Mouse (Mus musculus) embryonic facial prominence, embryonic 10.5 days (tissue): ENCODE results near the gene Cped1. TPM values are rescaled to one million over a fixed set of nuclear protein-coding genes. Genes with fewer than 3 reads are reported as not detected.
A peak's percentile ranks its signal among the peaks of the same experiment; 100 is the strongest.

Experiments used
- DNase-seq: peaks from one replicate; pipeline ENCODE4 v3.0.0-alpha.2; 2017; ENCODE audit warnings: low spot score
- H3K27ac ChIP-seq: fragments of 300-500 bp; sonication (generic); replicated peaks from 2 replicates; pipeline ENCODE4 v1.5.1; 2016; ENCODE audit warnings: mild to moderate bottlenecking
- H3K27me3 ChIP-seq: fragments of 300-500 bp; sonication (generic); replicated peaks from 2 replicates; pipeline ENCODE4 v1.6.1; 2016; ENCODE audit warnings: low read depth, mild to moderate bottlenecking; ENCODE audit not compliant: poor library complexity, severe bottlenecking
- H3K36me3 ChIP-seq: fragments of 300-500 bp; sonication (generic); replicated peaks from 2 replicates; pipeline ENCODE4 v1.6.1; 2016; ENCODE audit warnings: mild to moderate bottlenecking, moderate library complexity
- H3K4me1 ChIP-seq: fragments of 300-500 bp; sonication (generic); 2 replicates; pipeline ENCODE4 v1.6.1; 2016
- H3K4me3 ChIP-seq: fragments of 300-500 bp; sonication (generic); 2 replicates; pipeline ENCODE4 v1.5.1; 2016; ENCODE audit warnings: mild to moderate bottlenecking, moderate library complexity
- H3K9me3 ChIP-seq: fragments of 300-500 bp; sonication (generic); 2 replicates; pipeline ENCODE4 v1.6.1; 2016; ENCODE audit warnings: mild to moderate bottlenecking
- WGBS: fragments of 180-500 bp; shearing (Covaris S2); methylation state at CpG from one replicate; pipeline ENCODE4 v1.1.7; 2016; 5-methylcytosine and 5-hydroxymethylcytosine counted together
- polyA plus RNA-seq: library from polyadenylated mRNA; unstranded; fragments of >200 nt; fragmentation: Nextera tagmentation; extraction: Ambion mirVana; gene quantifications from 2 replicates; pipeline ENCODE4 v1.2.1, GENCODE M21; 2016

The Cped1 gene
- polyA plus RNA-seq, 1 experiment from 2014 or later, result 39.3 TPM

- no peak for DNase-seq
- Histone ChIP-seq H3K4me3 (no peak overlapping the region; the same call in 1 of the 2 replicates), H3K4me1 (peaks cover 61% of the 10 kb centered on the region), H3K9me3 (no peaks in the 10 kb centered on the region), H3K27ac (peak overlapping the region; percentile 75), H3K36me3 (peaks cover 7% of the 10 kb centered on the region), H3K27me3 (no peaks in the 10 kb centered on the region)
- 33% methylated on average over 17 of the region's 17 CpGs for WGBS
These were observed 16.9 kb downstream of the Cped1 start for GRCm38 (mm10) chr6:22002521-22003199.

DNA sequence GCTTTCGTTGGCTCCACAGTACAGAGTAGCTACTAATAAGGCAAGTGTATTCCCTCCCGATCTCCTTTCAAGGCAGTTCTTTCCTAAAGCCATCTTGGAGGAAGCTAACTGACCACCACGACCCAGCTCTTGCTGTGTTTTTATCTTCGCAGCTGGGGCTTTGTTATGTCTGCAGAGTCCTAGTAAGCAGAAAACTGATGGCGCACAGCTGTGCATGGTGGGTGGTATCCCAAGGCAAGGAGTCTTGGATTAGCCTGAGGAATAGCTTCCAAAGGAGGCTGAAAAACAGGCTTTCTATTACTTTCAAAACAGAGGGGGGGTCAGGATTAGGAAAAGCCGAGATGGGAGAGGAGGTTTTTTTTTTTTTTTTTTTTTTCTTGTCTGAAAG lies 17.5 kb downstream of the Cped1 start:
- DNase-seq, result peak; percentile 70
- Histone ChIP-seq H3K4me3 (no peak overlapping the region), H3K36me3 (peaks cover 7% of the 10 kb centered on the region), H3K27ac (peak overlapping the region; percentile 75), H3K9me3 (no peaks in the 10 kb centered on the region), H3K27me3 (no peaks in the 10 kb centered on the region), H3K4me1 (peaks cover 55% of the 10 kb centered on the region)
- 9% methylated on average over 6 of the region's 6 CpGs for WGBS

GRCm38 (mm10) chr6:22003959-22004543 lies 18.3 kb downstream of the Cped1 start:
- H3K4me3 ChIP-seq, result no peak overlapping the region
- H3K27me3 ChIP-seq, result no peaks in the 10 kb centered on the region
- 76% methylated on average over 10 of the region's 10 CpGs for WGBS
- DNase-seq, result no peak
- H3K27ac ChIP-seq, result peak overlapping the region; percentile 65; the same call in 1 of the 2 replicates
- H3K9me3 ChIP-seq, result no peaks in the 10 kb centered on the region
- H3K36me3 ChIP-seq, result peaks cover 10% of the 10 kb centered on the region
- H3K4me1 ChIP-seq, result peaks cover 47% of the 10 kb centered on the region

GRCm38 (mm10) chr6:22008346-22008745 lies 22.6 kb downstream of the Cped1 start:
- no peak for DNase-seq
- Histone ChIP-seq H3K27ac (no peak overlapping the region), H3K9me3 (no peaks in the 10 kb centered on the region), H3K36me3 (peaks cover 13% of the 10 kb centered on the region), H3K4me1 (peaks cover 8% of the 10 kb centered on the region), H3K27me3 (no peaks in the 10 kb centered on the region), H3K4me3 (no peak overlapping the region)
- 92% methylated on average over 7 of the region's 7 CpGs for WGBS

DNA sequence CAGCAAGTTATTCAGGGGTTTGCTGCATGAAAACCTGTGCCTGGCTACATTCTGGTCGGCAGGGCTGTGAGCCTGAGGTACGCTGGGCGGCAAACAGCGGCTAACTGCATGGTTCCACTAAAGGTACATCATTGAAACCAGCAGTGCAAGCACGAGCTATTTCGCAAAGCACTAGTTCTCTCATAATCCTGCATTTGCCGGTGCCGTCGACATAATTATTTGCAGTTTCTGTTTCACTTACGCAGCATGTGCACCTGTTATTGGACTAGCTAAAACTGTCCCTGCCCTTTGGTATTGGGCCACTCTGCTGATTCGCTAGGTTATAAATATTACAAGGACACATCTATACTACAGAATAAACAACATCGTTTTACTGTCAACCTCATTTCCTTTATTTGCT lies 24.5 kb downstream of the Cped1 start:
- no peaks in the 10 kb centered on the region for H3K27me3 ChIP-seq
- no peak overlapping the region for H3K27ac ChIP-seq
- peaks cover 24% of the 10 kb centered on the region for H3K36me3 ChIP-seq
- H3K4me1 ChIP-seq, result peaks cover 9% of the 10 kb centered on the region
- H3K9me3 ChIP-seq, result no peaks in the 10 kb centered on the region
- 89% methylated on average over 12 of the region's 12 CpGs for WGBS
- H3K4me3 ChIP-seq, result no peak overlapping the region
- no peak for DNase-seq

GRCm38 (mm10) chr6:22010761-22011281 lies 25.1 kb downstream of the Cped1 start:
- peaks cover 9% of the 10 kb centered on the region for H3K4me1 ChIP-seq
- no peak overlapping the region for H3K27ac ChIP-seq
- no peak for DNase-seq
- peaks cover 24% of the 10 kb centered on the region for H3K36me3 ChIP-seq
- no peaks in the 10 kb centered on the region for H3K9me3 ChIP-seq
- no peaks in the 10 kb centered on the region for H3K27me3 ChIP-seq
- no peak overlapping the region for H3K4me3 ChIP-seq
- 93% methylated on average over 11 of the region's 11 CpGs for WGBS

GRCm38 (mm10) chr6:22011546-22011945 lies 25.8 kb downstream of the Cped1 start:
- H3K27ac ChIP-seq, result 0 out of 2 replicates have a peak overlapping the region, but pooled peaks have one; percentile 4
- H3K9me3 ChIP-seq, result no peaks in the 10 kb centered on the region
- no peak for DNase-seq
- WGBS, result 84% methylated on average over 2 of the region's 2 CpGs
- H3K27me3 ChIP-seq, result no peaks in the 10 kb centered on the region
- peaks cover 15% of the 10 kb centered on the region for H3K4me1 ChIP-seq
- H3K4me3 ChIP-seq, result no peak overlapping the region
- peaks cover 24% of the 10 kb centered on the region for H3K36me3 ChIP-seq

- H3K27ac ChIP-seq, result peak overlapping the region; percentile 4; the same call in 1 of the 2 replicates
- H3K9me3 ChIP-seq, result no peaks in the 10 kb centered on the region
- peaks cover 17% of the 10 kb centered on the region for H3K4me1 ChIP-seq
- peaks cover 24% of the 10 kb centered on the region for H3K36me3 ChIP-seq
- WGBS, result 85% methylated on average over 5 of the region's 5 CpGs
- no peaks in the 10 kb centered on the region for H3K27me3 ChIP-seq
- DNase-seq, result no peak
- H3K4me3 ChIP-seq, result no peak overlapping the region
These were observed 26.4 kb downstream of the Cped1 start for GRCm38 (mm10) chr6:22012099-22012498.

DNA sequence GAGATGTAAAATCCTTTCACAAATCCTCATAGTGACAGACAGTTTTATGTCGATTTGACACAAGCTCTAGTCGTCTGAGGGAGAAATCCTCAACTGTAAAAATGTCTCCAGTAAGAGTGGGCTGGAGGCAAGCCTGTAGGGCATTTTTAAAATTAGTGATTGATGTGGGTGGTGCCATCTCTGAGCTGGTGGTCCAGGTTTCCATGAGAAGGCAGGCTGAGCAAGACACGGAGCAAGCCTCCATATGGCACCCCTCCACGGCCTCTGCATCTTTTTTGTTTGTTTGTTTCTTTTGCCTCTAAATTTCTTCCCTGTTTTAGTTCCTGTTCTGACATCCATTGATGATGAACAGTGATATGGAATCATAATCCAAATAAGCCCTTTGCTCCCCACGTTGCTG lies 26.8 kb downstream of the Cped1 start:
- no peak for DNase-seq
- no peak overlapping the region for H3K4me3 ChIP-seq
- WGBS, result 81% methylated on average over 5 of the region's 5 CpGs

DNA sequence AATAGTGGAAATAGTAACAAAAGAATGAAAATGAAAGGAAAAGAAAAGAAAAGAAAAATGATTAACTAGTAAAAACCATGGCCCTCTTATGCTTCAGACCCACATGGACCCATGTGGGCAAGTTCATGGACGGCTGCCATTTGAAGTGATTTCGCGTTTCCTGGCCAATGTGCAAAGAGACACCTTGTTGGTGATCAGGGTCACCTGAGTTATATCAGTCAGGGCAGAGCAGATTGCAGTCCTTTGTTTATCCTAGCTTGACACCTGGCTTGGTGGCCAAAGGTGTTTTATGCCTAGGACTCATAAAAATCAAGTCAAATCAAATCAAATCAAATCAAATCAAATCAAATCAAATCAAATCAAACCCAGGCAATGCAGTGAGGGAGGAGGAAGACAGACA lies 27.7 kb downstream of the Cped1 start:
- H3K4me3 ChIP-seq, result no peak overlapping the region
- H3K36me3 ChIP-seq, result peaks cover 28% of the 10 kb centered on the region
- 94% methylated on average over 3 of the region's 3 CpGs for WGBS
- H3K27me3 ChIP-seq, result no peaks in the 10 kb centered on the region
- H3K9me3 ChIP-seq, result no peaks in the 10 kb centered on the region
- no peak overlapping the region for H3K27ac ChIP-seq
- no peak for DNase-seq
- peaks cover 25% of the 10 kb centered on the region for H3K4me1 ChIP-seq

More for the DNA sequence above, 26.8 kb downstream of the Cped1 start:
- Histone ChIP-seq H3K27ac (no peak overlapping the region), H3K9me3 (no peaks in the 10 kb centered on the region), H3K4me1 (peaks cover 17% of the 10 kb centered on the region), H3K36me3 (peaks cover 25% of the 10 kb centered on the region), H3K27me3 (no peaks in the 10 kb centered on the region)

DNA sequence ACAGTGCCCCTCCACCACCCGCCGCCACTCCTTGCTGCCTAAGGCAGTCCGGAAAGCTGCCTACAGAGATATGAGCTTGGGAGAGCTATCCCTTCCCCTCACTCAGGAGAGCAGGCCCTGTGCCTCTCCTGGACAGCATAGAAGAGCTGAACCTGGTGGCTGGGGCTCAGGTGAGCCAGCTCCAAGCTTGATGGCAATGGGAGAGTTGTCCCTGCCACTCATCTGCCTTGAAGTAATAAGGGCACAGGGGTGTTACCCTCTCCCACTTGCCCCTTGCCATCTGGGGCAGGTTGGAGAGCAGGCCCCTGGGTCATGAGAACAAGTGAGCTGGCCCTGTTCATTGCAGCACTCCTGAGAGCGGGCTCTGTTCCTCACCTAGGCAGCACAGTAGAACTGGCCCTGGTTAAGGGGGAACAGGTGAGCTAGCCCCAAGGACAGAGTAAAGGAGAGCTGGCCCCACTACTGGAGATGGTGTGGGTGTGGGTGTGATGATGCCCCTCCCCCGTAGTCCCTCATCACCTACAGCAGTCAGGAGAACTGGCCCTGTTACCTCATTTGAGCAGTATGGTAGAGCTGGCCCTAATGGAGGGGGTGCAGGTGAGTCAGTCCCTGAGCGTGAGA lies 28.7 kb downstream of the Cped1 start:
- peaks cover 35% of the 10 kb centered on the region for H3K4me1 ChIP-seq
- peaks cover 26% of the 10 kb centered on the region for H3K36me3 ChIP-seq
- DNase-seq, result no peak
- H3K9me3 ChIP-seq, result no peaks in the 10 kb centered on the region
- no peak overlapping the region for H3K4me3 ChIP-seq
- peak overlapping the region; percentile 51 for H3K27ac ChIP-seq
- 91% methylated on average over 6 of the region's 6 CpGs for WGBS
- H3K27me3 ChIP-seq, result no peaks in the 10 kb centered on the region

DNA sequence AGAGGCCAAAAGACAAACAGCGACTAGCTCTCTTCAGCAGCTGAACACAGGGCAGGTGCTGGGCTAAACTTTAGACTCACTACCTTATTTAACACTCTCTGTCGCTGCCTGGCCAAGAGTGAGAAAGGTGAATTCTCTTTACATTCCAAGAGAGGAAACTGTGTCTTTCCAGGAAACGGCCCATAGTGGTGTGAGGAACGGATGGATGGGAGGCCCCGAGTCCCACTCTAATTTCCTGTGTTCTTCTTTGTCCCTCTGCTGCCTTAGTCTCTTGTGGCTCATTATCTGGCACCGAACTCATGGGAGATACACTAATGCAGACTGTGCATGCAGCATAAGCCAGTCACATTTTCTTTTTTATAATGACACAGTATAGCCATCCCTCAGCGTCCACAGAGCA lies 31.9 kb downstream of the Cped1 start:
- H3K27ac ChIP-seq, result no peak overlapping the region
- no peak for DNase-seq
- H3K36me3 ChIP-seq, result peaks cover 23% of the 10 kb centered on the region
- 72% methylated on average over 7 of the region's 7 CpGs for WGBS
- H3K4me3 ChIP-seq, result no peak overlapping the region
- no peaks in the 10 kb centered on the region for H3K9me3 ChIP-seq
- H3K27me3 ChIP-seq, result no peaks in the 10 kb centered on the region
- peaks cover 47% of the 10 kb centered on the region for H3K4me1 ChIP-seq
